Mouse (Mus musculus) frontal cortex, adult 2 months (tissue): ENCODE data around the gene Rala. TPM values are rescaled to one million over a fixed set of nuclear protein-coding genes. Genes with fewer than 3 reads are reported as not detected.
"Not testable (repeated sequence)": the region's sequence is repeated elsewhere in the genome, so short reads cannot be mapped to it uniquely, and the experiment has no call there.

Experiments
- DNase-seq, 2 experiments: peaks; one replicate each; pipeline ENCODE4 v3.0.0; 2022; ENCODE audit warnings: low spot score in 1 of 2; ENCODE audit errors: extremely low spot score in 1 of 2
- polyA plus RNA-seq: library from polyadenylated mRNA; depleted of rRNA; stranded (reverse); fragments of >200 nt; gene quantifications from 2 replicates; pipeline ENCODE4 v1.2.3, GENCODE M21; 2012; rRNA removed

The Rala gene
- 48.0 and 50.4 TPM in 2 replicates for polyA plus RNA-seq

DNA sequence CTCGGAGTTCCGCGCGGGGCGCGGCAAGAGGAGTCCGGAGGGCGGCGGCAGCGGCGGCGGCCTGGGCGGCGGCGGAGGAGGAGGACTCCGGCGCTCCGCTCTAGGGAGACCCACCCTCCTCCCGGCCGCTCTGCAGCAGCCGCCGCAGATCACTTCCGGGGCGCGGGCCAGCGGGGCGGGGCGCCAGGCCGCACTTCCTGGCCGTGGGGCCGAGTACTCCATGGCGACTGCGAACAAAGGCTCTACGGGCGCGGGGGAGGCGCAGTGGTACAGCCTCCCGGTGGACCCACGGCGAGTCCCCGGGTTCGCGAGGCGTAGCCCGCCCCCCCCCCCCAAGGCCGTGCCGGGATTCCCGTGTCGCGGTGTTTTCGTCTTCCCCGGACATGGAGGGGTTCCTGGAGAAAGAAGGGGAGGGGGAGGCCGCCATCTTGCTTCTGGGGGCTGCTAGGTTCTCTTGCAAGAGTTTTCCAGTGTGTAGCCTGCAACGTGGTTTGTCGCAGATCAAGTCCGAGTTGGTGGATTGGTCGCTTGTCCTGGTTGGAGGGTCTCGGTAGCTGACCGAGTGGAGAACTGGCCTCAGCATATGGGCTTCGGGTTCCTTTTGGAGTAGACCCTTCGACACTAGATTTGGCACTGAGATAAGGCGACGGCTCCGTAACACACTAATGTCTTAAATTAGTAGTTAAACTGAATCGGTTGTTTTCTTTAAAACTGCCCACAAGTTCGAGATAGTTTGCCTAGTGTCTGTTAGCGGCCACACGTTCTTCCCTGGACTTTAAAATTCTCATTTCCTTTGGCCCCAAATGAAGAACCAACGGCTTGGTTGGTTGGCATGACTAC, at the start of gene Rala:
Gene Rala (minus strand): TSS at position 162 of the 840 bp plus-strand sequence.
- peak; percentile 73 to 94 for DNase-seq

DNA sequence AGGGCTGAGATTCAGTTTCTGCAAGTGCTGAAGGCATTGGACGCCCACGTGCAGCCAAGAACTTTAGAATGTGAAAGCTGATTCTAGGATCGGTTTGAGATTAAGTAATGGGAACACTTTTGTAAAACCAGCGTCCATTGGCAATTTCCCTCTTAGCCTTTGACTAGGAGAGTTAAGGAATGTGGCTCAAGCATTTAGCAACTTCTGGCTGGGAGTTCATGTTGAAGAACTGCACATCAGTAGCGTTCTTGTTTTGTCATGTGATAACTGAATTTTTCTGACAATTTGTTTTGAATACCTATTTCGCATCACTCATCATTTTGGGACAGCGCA, 49.4 kb upstream of the Rala start:
- DNase-seq, result no peak

DNA sequence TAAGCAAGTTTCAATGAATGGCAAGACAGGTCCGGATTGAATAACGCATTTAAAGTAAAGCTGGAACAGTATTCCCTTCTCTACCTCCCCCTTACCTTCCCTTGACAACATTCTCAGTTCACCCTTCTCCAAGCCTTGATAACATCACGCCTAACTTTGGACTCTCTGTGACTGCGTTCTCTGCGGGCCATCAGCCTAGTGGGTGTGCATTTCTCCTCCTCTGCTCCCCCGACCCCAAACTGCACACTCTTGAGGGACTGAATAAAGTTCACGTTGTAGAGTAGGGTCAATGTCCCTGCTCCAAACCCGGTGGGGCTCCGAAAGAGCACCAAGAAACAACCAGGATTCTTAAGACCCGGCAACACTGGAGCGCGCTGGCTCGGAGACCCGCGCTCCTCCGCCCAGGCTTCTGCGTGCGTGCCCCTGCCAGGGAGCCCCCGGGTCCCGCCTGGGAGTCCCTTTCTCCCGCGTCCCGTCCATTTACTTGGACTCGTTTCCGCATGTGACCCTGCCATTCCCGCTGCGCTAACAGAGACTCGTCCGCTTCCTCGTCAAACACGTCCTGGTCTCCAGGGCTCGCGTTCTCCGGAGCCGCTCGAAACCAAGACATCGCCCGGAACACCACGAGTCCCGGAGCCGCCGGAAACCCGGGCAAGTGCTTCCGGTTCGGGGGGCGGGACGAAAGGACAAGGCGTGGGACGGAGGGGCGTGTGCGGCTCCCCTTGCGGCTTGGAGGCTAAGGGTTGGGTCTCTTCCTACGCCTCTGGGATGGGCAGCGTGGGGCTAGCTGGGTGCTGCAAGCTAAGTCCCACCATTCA, 48.9 kb upstream of the Rala start, which contains the start of gene Yae1d1:
Gene Yae1d1 (minus strand): TSS at position 653 of the 818 bp plus-strand sequence.
- peak; percentile 46 to 91 for DNase-seq

DNA sequence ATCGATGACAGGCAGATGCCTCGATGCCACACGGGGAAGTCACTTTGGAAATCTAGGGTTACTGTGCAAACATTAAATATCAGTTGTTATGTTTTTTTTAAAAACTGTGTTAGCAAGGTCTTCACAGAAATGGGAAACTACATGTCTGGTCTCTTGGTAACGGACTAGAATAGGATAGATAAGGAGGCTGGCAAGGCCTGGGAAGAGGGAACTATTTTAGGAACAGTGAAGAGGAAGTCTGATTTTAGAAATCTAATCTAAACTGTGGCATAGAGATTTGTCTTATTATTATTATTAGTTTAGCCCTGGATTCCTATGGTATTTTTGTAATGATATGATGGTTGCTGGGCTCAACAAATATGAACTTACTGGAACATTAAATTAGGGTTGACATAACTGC, 48.0 kb upstream of the Rala start:
- DNase-seq, result no peak

DNA sequence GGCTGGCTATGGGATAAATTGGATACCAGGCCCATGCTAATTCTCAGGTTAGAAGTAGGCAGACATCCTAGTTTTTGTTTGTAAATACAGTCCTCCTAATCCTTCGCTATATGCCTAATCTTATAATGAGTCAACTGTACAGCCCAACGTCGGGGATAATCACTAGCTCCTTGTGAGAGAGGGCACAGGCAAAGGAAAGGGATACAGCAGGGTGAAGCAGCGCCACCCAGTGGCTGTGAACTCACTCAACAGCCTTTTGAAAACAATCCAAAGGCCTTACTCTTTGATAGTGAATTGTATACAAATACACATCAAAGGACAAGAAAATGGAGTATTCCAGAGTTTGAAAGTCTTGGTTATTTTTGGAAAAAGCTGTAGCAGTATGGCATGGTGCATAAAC, 39.2 kb upstream of the Rala start:
- peak in 1 of 2 experiments; percentile 79 for DNase-seq

DNA sequence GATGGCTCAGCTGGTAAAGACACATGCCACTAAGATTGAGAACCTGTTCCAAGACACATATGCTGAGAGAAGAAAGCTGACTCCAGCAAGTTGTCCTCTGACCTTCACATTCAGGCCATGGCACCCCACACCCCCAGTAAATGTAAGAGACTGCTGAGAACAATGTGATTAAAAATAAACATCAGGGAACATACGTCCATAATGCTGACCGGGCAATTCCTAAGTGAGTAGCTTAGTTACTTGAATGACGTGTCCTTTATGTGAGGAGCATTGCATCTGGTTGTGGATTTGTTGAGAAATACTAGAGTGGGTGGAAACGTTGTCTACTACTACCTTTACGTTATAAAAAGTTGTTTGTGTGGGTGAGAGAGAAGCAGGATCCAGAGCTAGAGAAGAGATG, 38.6 kb upstream of the Rala start:
- no peak for DNase-seq

DNA sequence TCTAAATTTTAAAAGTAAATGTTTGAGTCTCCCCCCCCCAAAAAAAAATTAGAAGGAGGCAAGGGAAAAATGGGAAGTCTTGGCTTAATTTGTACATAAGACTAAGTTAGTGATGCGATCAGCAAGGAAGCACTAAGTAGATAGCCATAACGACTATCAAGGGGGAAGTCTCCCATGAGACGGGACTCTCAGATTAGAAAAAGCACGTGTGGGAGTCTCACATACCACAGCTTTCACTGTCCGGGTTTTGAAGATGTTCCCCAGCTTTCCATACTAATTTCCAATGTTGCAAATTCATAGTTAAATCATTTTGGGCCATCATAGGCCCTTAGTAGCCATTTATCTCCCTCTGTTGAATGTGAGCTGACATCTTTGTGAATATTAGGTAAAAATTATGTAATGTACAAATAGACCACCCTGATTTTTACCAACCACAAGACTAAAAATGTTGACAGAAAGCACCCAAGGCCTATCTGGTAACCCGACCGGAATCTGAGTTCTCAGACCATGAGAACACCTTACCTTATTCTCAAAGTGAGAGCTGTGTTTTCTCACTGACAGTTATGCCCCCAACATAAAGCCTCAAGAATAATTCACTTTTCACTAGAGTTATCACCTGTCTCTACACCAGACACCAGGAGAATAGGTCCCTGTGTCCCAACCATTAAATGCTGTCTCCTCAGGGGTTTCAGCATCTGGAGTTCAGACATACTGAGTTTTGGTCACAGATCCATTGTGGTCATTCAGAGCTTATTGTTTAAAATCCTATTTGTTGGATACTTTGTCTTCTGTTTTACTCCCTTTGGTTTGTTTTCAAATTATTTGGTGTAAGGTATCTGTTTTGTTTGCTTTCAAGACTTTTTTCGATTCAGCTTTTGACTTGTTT, 33.1 kb upstream of the Rala start:
- no peak for DNase-seq

DNA sequence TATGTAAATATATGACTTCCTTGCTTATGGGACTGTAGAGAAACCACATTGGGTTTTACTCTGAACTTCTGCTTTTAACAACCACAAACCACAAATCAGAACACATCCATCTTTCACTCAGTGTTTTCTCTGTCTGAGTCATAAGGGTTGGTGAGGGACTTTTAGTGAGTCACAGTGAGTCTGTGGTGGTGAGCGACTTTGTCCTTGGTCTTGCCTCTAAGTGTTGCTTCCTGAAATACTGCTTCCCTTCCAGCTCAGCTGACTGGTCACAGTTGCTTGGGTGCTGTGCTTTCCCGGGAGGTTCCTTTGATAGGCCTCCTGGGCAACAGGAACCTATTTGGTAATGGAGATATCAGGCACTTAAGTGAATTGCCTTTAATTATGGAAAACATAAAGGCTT, 31.9 kb upstream of the Rala start:
- no peak for DNase-seq

DNA sequence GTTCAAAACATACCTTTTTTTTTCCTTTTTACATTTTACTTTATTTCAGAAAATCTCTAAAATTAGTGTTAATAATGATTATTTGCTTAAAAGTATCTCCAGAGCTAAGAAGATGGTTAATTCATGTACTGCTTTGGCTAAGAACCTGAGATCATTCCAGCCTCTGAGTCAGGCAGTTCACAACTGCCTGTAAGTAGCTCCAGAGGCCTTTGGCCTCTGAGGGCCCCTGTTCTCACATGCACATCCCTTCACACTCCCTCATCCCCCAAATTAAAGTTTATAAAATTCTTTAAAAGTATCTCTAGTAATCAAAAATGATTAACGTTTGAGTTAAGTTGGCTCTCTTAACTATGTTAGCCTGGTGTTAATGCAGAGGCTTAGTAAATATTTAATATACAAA, 31.4 kb upstream of the Rala start:
- DNase-seq, result no peak

DNA sequence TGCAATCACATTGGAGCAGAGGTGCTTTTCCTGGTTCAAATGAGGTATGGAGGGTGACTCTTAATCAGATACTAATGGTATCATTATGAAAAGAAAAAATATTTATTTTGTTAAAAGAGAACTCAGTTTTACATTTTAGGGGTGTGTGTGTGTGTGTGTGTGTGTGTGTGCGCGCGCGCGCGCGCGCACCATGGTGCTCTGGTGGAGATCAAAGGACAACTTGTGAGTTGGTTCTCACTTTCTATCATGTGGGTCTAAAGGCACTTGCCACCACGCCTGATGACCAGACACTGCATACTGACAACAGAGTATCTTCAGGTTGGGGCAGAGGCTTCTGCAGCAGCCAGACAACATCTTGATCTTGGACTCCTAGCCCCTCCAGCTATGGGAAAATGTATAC, 30.7 kb upstream of the Rala start:
- DNase-seq, result no peak

DNA sequence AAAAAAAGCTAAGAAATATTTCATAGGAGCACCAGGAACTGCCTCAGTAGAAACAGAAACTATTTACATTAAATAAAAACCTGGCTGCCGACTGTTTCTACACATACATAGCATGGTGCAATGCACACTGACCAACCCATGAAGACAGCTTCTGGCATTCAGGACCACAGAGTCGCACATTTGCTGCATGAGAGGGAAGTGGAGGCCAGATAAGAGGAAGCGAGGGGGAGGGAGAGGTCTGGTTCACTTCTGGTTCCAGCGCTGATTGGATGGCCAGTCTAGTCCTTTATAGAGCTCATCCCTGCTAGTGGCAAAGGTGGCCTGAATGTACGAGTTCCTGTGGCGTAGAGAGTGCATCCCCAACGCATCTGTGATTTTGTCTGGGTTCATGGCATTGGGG, 16.6 kb upstream of the Rala start:
- no peak for DNase-seq

DNA sequence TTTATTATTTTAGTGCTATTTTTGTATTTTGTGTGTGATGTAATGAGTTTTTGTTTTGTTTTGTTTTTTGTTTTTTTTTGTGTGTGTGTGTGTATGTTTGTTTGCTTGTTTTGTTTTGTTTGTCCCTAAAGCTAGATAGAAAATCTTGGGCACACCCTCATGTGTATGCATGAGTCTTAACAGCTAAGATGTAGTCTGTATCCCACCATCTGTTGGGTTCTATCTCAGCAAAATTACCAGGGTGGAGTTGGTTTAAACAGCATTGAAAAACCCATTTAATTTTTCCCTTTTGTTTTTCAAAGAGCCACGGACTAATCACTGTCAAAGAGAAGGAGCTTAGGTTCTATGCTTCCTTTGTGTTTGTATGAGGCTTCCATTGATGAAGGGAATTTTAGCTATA, 10.2 kb upstream of the Rala start:
- no peak for DNase-seq

DNA sequence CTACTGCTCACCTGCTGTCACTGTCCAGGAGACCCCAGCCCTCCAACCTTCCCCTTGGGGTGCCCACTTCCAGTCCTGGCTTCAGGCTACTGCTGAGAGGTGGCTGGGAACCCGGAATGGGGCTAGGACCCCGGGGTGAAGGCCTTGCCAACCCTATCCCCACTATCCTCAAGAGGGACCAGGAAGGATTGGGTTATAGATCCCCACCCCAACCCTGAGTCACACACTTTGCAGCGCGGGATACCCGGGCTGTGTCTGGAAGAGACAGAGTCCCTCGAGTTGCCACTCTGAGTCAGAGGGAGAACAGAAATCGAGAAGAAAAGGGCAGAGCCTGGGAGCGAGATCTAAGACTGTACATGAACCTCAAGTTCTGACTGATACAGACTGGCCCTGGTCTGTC, 6.5 kb upstream of the Rala start:
- DNase-seq, result not testable (repeated sequence)

DNA sequence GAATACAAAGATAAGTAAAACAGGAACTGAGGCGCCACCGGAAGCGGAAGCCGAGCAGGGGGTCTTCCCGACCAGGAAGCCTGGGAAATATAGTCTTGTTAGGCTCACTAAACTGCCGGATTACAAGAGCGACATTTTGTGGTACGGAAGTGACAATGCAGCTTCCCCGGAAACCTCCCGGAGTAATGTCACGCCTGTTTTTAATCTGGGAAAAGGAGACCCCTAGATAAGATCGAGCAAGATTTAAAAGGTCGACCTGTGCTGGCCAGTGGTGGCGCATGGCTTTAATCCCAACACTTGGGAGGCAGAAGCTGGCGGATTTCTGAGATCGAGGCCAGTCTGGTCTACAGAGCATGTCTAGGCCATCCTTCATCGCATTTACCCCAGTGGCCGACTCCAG, 5.5 kb upstream of the Rala start:
- no peak for DNase-seq

DNA sequence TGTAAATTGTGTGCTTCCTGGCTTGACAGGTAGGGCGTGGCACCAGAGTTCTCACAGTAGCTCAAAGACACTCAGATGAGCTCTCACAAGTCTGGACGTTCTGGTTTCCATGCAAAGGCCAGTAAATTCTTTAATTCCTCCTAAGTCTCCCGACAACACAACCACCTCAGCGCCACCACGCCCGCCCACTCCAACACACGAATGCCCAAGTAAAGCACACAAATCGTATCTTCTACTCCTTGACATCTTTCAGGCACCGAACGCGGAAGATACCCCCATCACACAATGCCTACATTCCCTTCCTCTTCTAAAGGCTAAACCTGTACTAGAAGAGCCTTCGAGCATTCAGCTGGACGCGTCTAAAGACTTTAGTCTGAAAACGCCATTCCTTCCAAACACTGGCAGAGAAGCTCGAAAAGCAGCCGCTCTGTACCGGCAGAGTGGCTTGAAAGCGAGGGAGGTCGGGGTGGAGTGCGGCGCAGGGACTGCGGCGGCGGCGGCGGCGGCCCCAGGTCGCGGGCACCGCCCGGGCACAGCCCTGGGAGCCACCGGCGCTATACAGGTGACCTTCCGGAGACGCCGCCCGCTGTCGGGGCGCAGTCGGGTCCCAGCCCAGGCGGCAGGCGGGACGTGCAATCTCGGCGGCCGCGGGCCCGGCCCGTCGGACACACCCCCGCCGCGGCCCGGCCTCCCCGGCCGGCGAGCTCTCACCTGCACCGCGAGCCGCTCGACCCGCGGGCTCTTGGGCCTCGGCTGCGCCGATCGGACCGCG, 547 bp downstream of the Rala start:
- peak in 1 of 2 experiments; percentile 32 for DNase-seq

DNA sequence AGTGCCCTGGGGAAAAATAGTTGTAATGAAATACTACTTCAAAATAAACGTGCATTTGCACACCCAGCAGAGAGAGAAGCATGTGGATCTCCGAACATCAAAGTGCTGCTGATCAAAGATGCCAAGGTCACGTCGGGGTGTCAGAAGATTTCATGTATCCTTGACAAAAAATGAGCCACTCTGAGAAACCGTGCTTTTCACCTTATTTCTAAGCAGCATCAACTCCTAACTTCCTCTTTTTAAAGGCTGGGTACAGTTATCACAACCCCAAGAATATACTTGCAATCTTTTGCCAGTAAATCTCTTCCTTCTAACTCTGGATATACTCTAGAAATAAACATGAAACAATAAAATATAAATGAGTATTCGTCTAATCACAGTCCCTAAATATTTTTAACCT, 1.7 kb downstream of the Rala start:
- no peak for DNase-seq

DNA sequence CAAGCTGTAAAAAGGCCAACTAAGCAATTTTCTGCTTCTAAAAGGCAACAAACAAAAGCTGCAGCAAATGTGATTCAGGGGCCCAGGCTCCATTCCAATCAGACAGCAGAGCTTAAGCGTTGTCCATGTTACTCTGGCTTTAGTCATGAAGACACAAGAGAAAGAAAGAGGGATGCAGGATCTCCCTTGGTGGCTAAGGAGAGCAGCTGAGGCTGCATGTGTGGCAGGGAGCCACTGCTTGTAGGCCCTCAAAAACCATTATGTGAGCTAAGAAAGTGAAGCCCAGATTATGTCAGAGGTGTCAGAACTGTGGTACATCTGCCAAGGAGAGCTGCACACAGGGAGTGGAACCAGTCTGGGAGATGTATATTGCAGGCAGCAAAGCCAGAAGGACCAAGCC, 36.7 kb downstream of the Rala start:
- DNase-seq, result no peak

DNA sequence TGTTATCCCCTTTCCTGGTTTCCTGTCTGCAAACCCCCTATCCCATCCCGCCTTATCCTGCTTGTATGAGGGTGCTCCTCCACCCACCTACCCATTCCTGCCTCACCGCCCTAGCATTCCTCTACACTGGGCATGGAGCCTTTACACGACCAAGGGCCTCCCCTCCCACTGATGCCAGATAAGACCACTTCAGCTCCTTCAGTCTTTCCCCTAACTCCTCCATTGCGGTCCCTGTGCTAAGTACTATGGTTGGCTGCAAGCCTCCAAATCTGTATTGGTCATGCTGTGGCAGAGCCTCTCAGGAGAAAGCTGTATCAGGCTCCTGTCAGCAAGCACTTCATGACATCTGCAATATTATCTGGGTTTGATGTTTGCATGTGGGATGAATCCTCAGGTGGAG, 42.6 kb downstream of the Rala start:
- no peak for DNase-seq

DNA sequence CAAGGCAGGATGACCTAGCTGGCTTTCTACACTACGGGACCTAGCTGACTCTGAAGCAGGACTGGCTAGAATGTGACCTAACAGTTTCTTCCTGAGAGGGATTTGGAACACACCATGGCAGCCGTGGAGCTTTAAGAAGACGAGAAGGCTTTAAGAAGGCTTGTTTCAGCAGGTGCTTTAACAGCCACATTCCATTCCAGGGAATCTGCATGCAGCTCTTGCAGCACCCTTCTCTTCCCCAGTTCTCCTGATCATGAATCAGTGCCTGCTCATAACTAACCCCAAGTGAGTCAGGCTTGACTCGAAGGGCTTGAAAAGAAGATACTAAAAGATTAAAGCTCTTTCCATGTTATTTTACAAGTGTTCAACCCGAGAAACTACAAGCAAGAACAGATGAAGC, 43.4 kb downstream of the Rala start:
- peak in 1 of 2 experiments; percentile 39 for DNase-seq

DNA sequence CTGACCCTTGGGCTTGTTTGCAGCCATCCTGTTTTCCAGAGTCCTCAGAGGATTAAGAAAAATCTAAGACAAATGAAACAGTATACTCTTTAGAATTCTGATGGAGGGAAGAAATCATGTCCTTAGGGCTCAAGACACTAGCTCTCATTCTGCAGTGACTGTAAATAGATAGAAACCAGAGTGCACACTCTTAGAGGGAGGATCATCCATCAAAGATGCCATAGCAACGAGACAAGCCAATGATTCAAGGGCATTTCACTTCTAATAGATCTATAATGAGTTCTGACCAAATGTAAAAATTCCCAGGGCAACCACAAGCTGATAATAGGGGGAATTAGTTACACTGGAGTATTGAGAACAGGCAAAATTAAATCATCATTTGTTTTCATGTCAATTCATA, 47.0 kb downstream of the Rala start:
- no peak for DNase-seq
